Mouse (Mus musculus) MN1 (cell line): ENCODE data around the gene Fbxl17.

ENCODE experiments used
- DNase-seq: peaks from one replicate; pipeline ENCODE4 v3.0.0-alpha.2; 2016; ENCODE audit warnings: low spot score

Gene Fbxl17

DNA sequence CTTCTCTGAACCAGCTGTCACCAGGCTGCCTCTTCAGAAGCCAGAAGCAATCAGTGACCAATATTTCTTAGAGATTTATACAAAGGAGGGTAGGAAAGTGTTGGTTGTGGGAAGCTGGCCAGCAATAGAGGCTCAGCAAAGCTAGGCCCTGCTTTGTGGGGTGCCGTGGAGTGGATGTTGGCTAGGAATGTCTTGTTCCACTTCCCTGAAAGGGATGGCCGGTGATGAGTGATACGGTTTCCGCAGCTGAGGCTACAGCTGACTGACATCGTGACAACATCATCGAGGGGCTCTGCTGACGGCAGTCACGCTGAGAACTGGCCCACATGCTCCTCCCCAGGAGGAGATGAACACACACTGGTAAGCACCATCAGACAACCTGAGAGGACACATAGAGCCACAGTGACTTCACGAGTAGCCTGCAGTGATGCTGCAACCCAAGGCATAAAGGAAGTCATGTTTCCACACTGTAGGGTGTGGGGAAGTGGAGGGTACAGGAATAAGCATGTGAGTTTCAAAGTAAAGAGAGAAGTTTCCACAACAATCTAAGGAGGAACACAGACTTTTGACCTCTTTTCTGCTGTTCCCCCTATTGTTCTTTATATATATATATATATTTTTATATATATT is 456.7 kb downstream of the Fbxl17 start:
- no peak for DNase-seq

GRCm38 (mm10) chr17:63037562-63037961 is 462.3 kb downstream of the Fbxl17 start:
- DNase-seq = no peak

DNA sequence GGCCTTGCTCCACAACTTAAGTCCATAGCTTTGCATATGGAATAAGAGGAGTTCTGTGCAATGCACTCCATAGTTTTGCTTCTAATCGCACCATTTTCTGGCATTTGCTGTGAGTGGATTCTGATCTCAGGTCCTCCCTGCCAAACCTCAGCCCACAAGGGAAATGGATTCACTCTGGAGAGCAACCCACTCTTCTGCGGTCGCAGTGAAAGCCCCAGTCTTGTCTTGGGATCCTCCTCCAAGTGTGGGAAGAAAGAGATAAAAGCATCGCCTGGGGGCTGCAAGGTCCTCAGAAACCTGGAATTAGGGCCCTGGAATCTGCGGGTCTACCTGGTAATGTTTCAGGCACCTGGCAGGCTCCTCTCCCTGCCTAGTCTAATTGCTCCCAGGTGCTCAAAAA is 466.7 kb downstream of the Fbxl17 start:
- DNase-seq = no peak

- DNase-seq = no peak
Observed at GRCm38 (mm10) chr17:63029105-63029504, 470.7 kb downstream of the Fbxl17 start.

DNA sequence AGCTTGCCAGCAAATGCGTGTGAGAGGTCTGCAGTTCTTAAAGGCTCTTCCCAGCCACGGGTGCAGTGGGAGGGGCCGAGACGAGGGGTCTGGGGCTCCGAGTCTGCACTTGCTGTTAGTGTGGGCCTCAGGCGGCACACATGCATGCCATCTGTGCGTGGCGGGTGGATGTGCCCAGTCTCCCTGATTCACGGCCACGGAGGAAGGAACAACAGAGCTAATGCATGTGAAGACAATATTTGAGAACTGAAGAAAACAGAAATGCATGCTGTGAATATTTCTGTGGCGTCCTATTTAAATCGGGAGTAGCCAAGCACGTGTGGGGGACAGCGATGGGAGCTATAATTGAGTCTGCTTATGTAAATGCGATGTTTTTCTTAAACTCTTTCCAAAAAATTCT is 474.6 kb downstream of the Fbxl17 start:
- DNase-seq = no peak

- DNase-seq = no peak
Observed at GRCm38 (mm10) chr17:63017605-63018167, 482.1 kb downstream of the Fbxl17 start.

- no peak for DNase-seq
Observed at GRCm38 (mm10) chr17:63012571-63012923, 487.3 kb downstream of the Fbxl17 start.

DNA sequence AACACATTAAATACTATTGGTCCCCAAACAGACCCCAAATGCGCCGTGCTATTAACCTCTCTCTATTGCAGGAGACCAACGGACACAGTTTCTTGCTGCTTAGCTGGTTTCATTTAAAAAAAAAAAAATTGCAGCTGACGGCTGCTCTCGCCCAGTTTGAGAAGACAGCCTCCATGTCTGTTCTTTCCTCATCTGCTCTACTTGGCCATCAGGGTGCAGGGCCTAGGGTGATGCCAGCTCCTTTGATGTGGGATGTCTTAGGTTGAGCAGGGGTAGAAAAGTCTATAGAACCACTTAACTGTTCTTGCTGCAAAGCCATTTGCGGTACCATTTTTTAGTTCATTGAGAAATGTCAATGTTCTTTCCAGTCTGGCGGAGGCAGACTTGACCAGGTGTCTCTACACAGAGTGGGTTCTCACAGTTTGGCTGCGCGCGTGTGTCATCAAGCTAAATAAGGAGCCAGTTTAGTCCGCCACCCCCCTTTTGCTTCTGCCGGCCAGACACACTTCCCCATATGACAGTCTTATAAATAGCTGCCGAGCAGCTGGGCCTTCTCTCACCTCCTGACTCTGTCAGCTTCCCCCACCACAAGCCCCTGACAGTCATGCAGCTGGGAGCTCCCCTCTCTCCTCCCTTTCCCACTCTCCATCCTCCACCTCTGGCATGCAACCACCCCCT is 487.8 kb downstream of the Fbxl17 start:
- DNase-seq = no peak

- no peak for DNase-seq
Observed at GRCm38 (mm10) chr17:63010830-63011229, 489.0 kb downstream of the Fbxl17 start.

- DNase-seq = peak; percentile 31
Observed at GRCm38 (mm10) chr17:63008788-63009187, 491.0 kb downstream of the Fbxl17 start.

- peak; percentile 94 for DNase-seq
Observed at GRCm38 (mm10) chr17:63008277-63008676, 491.5 kb downstream of the Fbxl17 start.

DNA sequence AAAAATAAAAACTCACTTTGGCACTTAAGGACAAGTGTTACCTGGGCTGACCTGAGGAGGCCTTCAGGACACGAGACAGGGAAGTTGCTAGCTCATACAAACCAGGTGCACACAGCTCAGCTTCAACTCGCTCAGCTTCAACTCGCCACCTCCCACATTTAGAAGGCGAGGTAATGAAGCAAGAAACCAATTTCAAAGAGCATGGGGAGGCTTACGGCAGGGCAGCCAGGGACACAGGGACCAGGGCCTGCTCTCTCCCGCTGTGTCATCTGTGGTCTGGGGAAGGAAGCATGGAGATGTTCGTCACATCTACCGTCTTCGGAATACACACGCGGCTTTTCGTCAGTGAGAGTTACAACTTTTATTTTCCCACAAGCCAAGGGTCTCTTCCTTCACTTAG is 491.9 kb downstream of the Fbxl17 start:
- DNase-seq = no peak
